Mouse (Mus musculus) ES-E14 (cell line): Measurements from ENCODE around the gene Fez2. TPM values are rescaled to one million over a fixed set of nuclear protein-coding genes. Genes with fewer than 3 reads are reported as not detected.

ENCODE experiments used
- DNase-seq: peaks from one replicate; pipeline ENCODE4 v3.0.0-alpha.2; 2013; ENCODE audit warnings: low read depth, low spot score
- H3K27ac ChIP-seq: 2 replicates; pipeline ENCODE4 v1.5.1; 2012; ENCODE audit warnings: low read depth, mild to moderate bottlenecking, low read length, moderate library complexity, mixed read lengths; ENCODE audit not compliant: poor library complexity, insufficient read depth, severe bottlenecking
- H3K36me3 ChIP-seq: 2 replicates; pipeline ENCODE4 v1.6.1; 2012; ENCODE audit warnings: mild to moderate bottlenecking, low read length, moderate library complexity, mixed read lengths; ENCODE audit not compliant: control insufficient read depth, poor library complexity, insufficient read depth, severe bottlenecking
- H3K4me1 ChIP-seq, 2 experiments: fragments of 150-350 bp in 1 of 2; sonication (generic) in 1 of 2; 2 replicates each; pipeline ENCODE4 v1.6.1; 2012; ENCODE audit warnings: low read length in 2 of 2, mild to moderate bottlenecking in 1 of 2, mixed read lengths in 1 of 2; ENCODE audit not compliant: control insufficient read depth in 2 of 2, insufficient read depth in 2 of 2, poor library complexity in 1 of 2
- H3K4me3 ChIP-seq, 2 experiments: fragments of 150-350 bp in 1 of 2; sonication (generic) in 1 of 2; 2 replicates each; pipeline ENCODE4 v1.5.1; 2012; ENCODE audit warnings: low read length in 2 of 2, low read depth in 1 of 2, mild to moderate bottlenecking in 1 of 2, mixed read lengths in 1 of 2; ENCODE audit not compliant: insufficient read depth in 1 of 2, poor library complexity in 1 of 2, severe bottlenecking in 1 of 2
- H3K9ac ChIP-seq: 2 replicates; pipeline ENCODE4 v1.6.1; 2012; ENCODE audit warnings: low read depth, mild to moderate bottlenecking, low read length, mixed read lengths; ENCODE audit not compliant: poor library complexity, insufficient read depth, severe bottlenecking
- H3K9me3 ChIP-seq: fragments of 150-350 bp; sonication (generic); 2 replicates; pipeline ENCODE4 v1.6.1; 2012; ENCODE audit warnings: low read depth, mild to moderate bottlenecking, low read length; ENCODE audit not compliant: control insufficient read depth, insufficient read depth
- CHD2 ChIP-seq: IDR thresholded peaks from 2 replicates; pipeline ENCODE4 v1.6.1; 2014; ENCODE audit warnings: mild to moderate bottlenecking, low read depth, low read length, inconsistent platforms
- HCFC1 ChIP-seq: IDR thresholded peaks from 2 replicates; pipeline ENCODE4 v1.6.1; 2012; ENCODE audit warnings: low read length, inconsistent platforms, borderline replicate concordance; ENCODE audit not compliant: insufficient read depth
- MAFK ChIP-seq: IDR thresholded peaks from 2 replicates; pipeline ENCODE4 v1.6.1; 2014; ENCODE audit warnings: mild to moderate bottlenecking, low read depth, low read length, inconsistent platforms; ENCODE audit not compliant: insufficient read depth
- ZC3H11A ChIP-seq: IDR thresholded peaks from 2 replicates; pipeline ENCODE4 v1.6.1; 2012; ENCODE audit warnings: low read depth, mild to moderate bottlenecking, inconsistent platforms, low read length, borderline replicate concordance
- ZNF384 ChIP-seq: IDR thresholded peaks from 2 replicates; pipeline ENCODE4 v1.6.1; 2012; ENCODE audit warnings: low read depth, low read length, inconsistent platforms
- in situ Hi-C, 2 experiments: fragments of 600-800 bp; cut with MboI; formaldehyde crosslinking; loops; one replicate each; pipeline ENCODE4 v1.15.1; 2025; ENCODE audit warnings: low sequenced_read_pairs in 2 of 2, inconsistent platforms in 1 of 2; ENCODE audit not compliant: unreplicated experiment in 2 of 2
- total RNA-seq: library from RNA; depleted of rRNA; stranded (reverse); fragments of 300-350 nt; gene quantifications from 2 replicates; pipeline ENCODE4 v1.2.3, GENCODE M21; 2012

Fez2 gene
- total RNA-seq, 1 experiment = 38.2 TPM

DNA sequence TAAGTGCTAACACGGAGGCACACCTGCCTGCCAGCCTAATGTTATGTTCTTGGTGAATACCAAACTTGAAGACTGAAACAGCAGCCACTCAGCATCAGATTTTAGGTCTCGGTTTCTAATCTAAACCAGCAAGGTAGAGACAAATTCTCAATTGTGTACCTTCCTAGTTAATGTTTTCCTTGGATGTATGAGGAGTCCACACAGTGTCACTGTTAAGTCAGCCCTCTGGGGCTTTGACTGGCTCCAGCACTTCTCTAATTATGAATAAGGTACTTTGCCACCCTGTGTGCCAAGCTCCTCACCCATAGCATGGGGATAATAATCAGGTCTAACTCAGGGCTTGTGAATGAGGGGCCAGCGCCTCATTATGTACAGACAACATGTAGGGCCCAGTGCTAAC, 35.6 kb downstream of the Fez2 start:
- DNase-seq = no peak
- H3K4me3 ChIP-seq = no peak overlapping the region
- no peaks in the 10 kb centered on the region for H3K9me3 ChIP-seq
- H3K27ac ChIP-seq = no peak overlapping the region
- in situ Hi-C loops = no loop called here
- no peak overlapping the region for H3K9ac ChIP-seq
- peaks cover 3% of the 10 kb centered on the region; the same call in 1 of the 2 replicates for H3K36me3 ChIP-seq
- H3K4me1 ChIP-seq = no peaks in the 10 kb centered on the region
- TF ChIP-seq ZC3H11A (no peak), ZNF384 (no peak), HCFC1 (no peak), MAFK (no peak), CHD2 (no peak)

DNA sequence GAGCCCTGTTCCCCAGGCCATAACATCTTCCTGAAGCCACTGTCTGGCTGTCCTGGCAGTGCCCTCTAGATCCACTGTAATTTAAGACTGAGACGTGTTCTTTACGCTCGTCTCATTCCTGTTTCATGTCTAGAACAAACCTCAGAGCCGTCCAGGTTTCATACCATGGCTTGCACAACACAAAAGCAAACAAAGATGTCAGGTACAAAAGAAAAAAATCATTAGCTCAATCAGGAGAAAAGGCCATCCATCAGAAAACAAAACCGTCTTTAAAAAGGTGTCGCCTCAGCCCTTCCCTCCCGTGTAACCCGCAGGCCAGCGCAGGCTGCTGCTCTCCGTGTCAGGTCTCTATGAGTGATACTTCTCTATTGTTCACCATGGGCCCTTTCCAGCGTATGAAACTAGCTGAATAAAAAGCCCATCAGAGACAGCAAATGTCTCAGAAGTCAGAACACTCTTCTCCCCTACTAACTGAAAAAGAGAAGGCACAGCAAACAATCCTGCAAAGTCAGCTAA, 38.2 kb downstream of the Fez2 start:
- in situ Hi-C loops = no loop called here
- TF ChIP-seq ZNF384 (no peak), HCFC1 (no peak), MAFK (no peak), CHD2 (no peak), ZC3H11A (no peak)
- DNase-seq = no peak

DNA sequence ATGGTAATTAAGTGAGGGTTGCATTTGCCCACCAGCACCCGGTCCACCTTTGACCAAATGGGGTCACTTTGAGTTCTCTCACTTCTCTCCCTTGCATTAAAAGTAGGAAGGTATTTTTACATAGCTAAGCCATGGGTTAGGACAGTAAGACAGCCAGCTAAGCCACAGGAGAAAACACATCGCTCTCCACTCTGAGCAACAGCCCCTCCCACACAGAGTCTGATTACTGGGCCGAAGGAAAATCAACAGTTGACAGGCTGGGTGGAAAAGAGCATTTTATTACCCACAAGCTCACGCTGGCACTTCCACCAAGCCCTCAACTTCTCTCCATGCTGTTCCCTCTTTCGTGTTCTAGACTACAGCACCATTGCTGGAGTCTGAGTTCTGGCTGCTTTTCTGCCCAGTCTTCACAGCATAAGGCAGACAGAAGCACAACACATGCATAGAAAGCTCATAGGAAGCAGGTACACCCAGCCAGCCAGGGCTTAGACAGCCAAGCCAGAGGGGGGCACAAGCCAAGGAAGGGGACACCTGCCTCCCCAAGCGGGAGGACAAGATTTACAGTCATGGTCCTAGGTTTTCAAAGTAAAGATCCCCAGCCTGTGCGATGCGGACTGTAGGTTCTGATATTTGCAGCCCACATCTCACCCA, 38.7 kb downstream of the Fez2 start:
- Histone ChIP-seq H3K9me3 (no peaks in the 10 kb centered on the region), H3K9ac (no peak overlapping the region), H3K36me3 (peaks cover 3% of the 10 kb centered on the region; the same call in 1 of the 2 replicates), H3K4me1 (no peaks in the 10 kb centered on the region), H3K27ac (no peak overlapping the region), H3K4me3 (no peak overlapping the region)
- no peak for DNase-seq
- in situ Hi-C loops = no loop called here
- no peak for TF ChIP-seq ZC3H11A
- no peak for TF ChIP-seq MAFK

More for the DNA sequence above, 38.2 kb downstream of the Fez2 start:
- peaks cover 3% of the 10 kb centered on the region; the same call in 1 of the 2 replicates for H3K36me3 ChIP-seq
- H3K9ac ChIP-seq = no peak overlapping the region
- H3K27ac ChIP-seq = no peak overlapping the region
- no peak overlapping the region for H3K4me3 ChIP-seq
- no peaks in the 10 kb centered on the region for H3K9me3 ChIP-seq
- no peaks in the 10 kb centered on the region for H3K4me1 ChIP-seq

DNA sequence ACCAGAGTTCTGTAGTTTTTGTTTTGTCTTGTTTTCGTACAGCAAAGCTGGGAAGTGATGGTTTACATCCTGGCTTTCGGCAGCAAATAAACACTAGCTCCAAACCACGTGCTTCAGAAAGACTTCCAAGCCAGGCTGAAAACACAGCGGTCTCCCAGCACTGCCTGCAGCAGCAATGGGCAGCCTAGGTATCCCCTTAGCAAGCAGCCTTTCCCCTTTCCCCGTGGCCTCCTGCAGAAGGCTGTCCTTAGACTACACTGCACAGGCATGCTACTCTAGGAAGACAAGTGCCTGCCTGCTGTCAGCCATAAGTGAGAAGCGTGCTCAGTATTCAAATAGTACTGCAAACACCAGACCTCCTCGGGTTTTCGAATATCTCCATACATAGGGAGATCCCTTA, 41.4 kb downstream of the Fez2 start:
- no peak overlapping the region for H3K9ac ChIP-seq
- TF ChIP-seq CHD2 = no peak
- no peak for TF ChIP-seq ZNF384
- no peak for TF ChIP-seq MAFK
- TF ChIP-seq ZC3H11A = no peak
- TF ChIP-seq HCFC1 = no peak
- H3K27ac ChIP-seq = no peak overlapping the region
- H3K36me3 ChIP-seq = peaks cover 3% of the 10 kb centered on the region; the same call in 1 of the 2 replicates
- no peak overlapping the region for H3K4me3 ChIP-seq
- no peaks in the 10 kb centered on the region for H3K9me3 ChIP-seq
- DNase-seq = no peak
- in situ Hi-C loops = no loop called here
- H3K4me1 ChIP-seq = no peaks in the 10 kb centered on the region

DNA sequence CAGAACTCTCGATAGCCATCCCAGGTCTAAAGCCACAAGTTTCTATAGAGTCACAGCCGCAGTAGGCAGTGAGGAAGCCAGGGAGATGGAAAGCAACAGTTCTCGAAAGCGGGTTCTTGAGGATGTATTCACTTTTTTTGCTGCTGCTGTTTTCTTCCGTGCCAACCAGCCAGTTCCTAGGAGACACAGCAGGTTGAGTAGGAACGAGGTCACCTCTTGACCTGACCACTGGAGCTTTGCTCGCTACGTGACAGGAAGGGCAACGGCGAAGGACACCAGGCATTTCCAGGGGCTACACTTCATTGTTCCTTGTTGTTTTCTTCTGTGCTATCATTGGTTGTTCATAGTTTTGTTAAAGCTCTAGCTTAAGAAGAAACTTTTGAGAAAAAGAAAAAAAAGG, 43.2 kb downstream of the Fez2 start:
- DNase-seq = no peak
- in situ Hi-C loops = no loop called here
- Histone ChIP-seq H3K27ac (no peak overlapping the region), H3K4me1 (no peaks in the 10 kb centered on the region), H3K4me3 (no peak overlapping the region), H3K9me3 (no peaks in the 10 kb centered on the region), H3K9ac (no peak overlapping the region), H3K36me3 (no peaks in the 10 kb centered on the region; the same call in 1 of the 2 replicates)
- TF ChIP-seq CHD2 = no peak
- TF ChIP-seq ZNF384 = no peak
- no peak for TF ChIP-seq ZC3H11A
- TF ChIP-seq MAFK = no peak
- no peak for TF ChIP-seq HCFC1
